Mouse (Mus musculus) spleen, adult 2 months (tissue): ENCODE measurements around the gene Ddc. TPM values are rescaled to one million over a fixed set of nuclear protein-coding genes. Genes with fewer than 3 reads are reported as not detected.

Experiments used
- DNase-seq, 2 experiments: peaks; one replicate each; pipeline versions ENCODE4 v3.0.0 to v3.0.0-alpha.2; 2012 to 2021; ENCODE audit warnings: low spot score in 2 of 2, low read depth in 1 of 2
- H3K27ac ChIP-seq: fragments of 200-500 bp; 2 replicates; pipeline ENCODE4 v1.5.1; 2012; ENCODE audit warnings: low read length, inconsistent platforms; ENCODE audit not compliant: insufficient read depth
- H3K27me3 ChIP-seq: fragments of 200-500 bp; 2 replicates; pipeline ENCODE4 v1.6.1; 2012; ENCODE audit warnings: mild to moderate bottlenecking, moderate library complexity, low read length, inconsistent platforms; ENCODE audit not compliant: control insufficient read depth, insufficient read depth
- H3K36me3 ChIP-seq: fragments of 200-500 bp; 2 replicates; pipeline ENCODE4 v1.6.1; 2012; ENCODE audit warnings: mild to moderate bottlenecking, low read length, inconsistent platforms; ENCODE audit not compliant: control insufficient read depth, insufficient read depth
- H3K4me1 ChIP-seq: fragments of 200-500 bp; 2 replicates; pipeline ENCODE4 v1.6.1; 2011; ENCODE audit warnings: inconsistent platforms; ENCODE audit not compliant: control insufficient read depth, insufficient read depth, insufficient read length
- H3K4me3 ChIP-seq: fragments of 200-500 bp; 2 replicates; pipeline ENCODE4 v1.5.1; 2011; ENCODE audit warnings: mild to moderate bottlenecking, inconsistent platforms; ENCODE audit not compliant: insufficient read depth, insufficient read length; ENCODE audit errors: extremely low read depth
- CTCF ChIP-seq: fragments of 200-500 bp; IDR thresholded peaks from 2 replicates; pipeline ENCODE4 v1.5.1; 2011; ENCODE audit warnings: mild to moderate bottlenecking, inconsistent platforms; ENCODE audit not compliant: insufficient read depth, insufficient read length, insufficient replicate concordance; ENCODE audit errors: extremely low read depth
- POLR2A ChIP-seq: fragments of 200-500 bp; IDR thresholded peaks from 2 replicates; pipeline ENCODE4 v1.6.1; 2011; ENCODE audit warnings: low read depth, low read length, inconsistent platforms
- WGBS: fragments of 180-500 bp; shearing (Covaris S2); methylation state at CpG from one replicate; pipeline ENCODE4 v1.1.7; 2018; 5-methylcytosine and 5-hydroxymethylcytosine counted together
- polyA plus RNA-seq: library from polyadenylated mRNA; depleted of rRNA; stranded (reverse); fragments of >200 nt; gene quantifications from 2 replicates; pipeline ENCODE4 v1.2.3, GENCODE M21; 2012

The Ddc gene
- polyA plus RNA-seq, 1 experiment = 0.35 TPM

GRCm38 (mm10) chr11:11905518-11905917, 7.6 kb upstream of the Ddc start:
- H3K4me3 ChIP-seq = no peak overlapping the region
- no peak overlapping the region for H3K27ac ChIP-seq
- no peaks in the 10 kb centered on the region for H3K4me1 ChIP-seq
- DNase-seq = no peak
- H3K27me3 ChIP-seq = no peaks in the 10 kb centered on the region
- H3K36me3 ChIP-seq = no peaks in the 10 kb centered on the region
- TF ChIP-seq CTCF = no peak
- no peak for TF ChIP-seq POLR2A

GRCm38 (mm10) chr11:11904995-11905394, 7.1 kb upstream of the Ddc start:
- DNase-seq = no peak
- 85% methylated on average over 5 of the region's 5 CpGs for whole genome bisulfite sequencing
- H3K4me1 ChIP-seq = no peaks in the 10 kb centered on the region
- H3K27me3 ChIP-seq = no peaks in the 10 kb centered on the region
- TF ChIP-seq POLR2A (no peak), CTCF (no peak)
- no peaks in the 10 kb centered on the region for H3K36me3 ChIP-seq
- H3K4me3 ChIP-seq = no peak overlapping the region
- H3K27ac ChIP-seq = no peak overlapping the region

GRCm38 (mm10) chr11:11901509-11901908, 3.6 kb upstream of the Ddc start:
- Histone ChIP-seq H3K27me3 (no peaks in the 10 kb centered on the region), H3K4me1 (no peaks in the 10 kb centered on the region), H3K36me3 (no peaks in the 10 kb centered on the region), H3K27ac (no peak overlapping the region), H3K4me3 (no peak overlapping the region)
- DNase-seq = no peak
- WGBS = 76% methylated on average over 5 of the region's 5 CpGs
- TF ChIP-seq CTCF = no peak
- no peak for TF ChIP-seq POLR2A

GRCm38 (mm10) chr11:11898496-11898895, 552 bp upstream of the Ddc start:
- TF ChIP-seq POLR2A (no peak), CTCF (no peak)
- Histone ChIP-seq H3K4me3 (no peak overlapping the region), H3K36me3 (no peaks in the 10 kb centered on the region), H3K27me3 (no peaks in the 10 kb centered on the region), H3K27ac (no peak overlapping the region), H3K4me1 (no peaks in the 10 kb centered on the region)
- WGBS = 90% methylated on average over 3 of the region's 3 CpGs
- no peak for DNase-seq

GRCm38 (mm10) chr11:11895479-11895878, 2.5 kb downstream of the Ddc start:
- Histone ChIP-seq H3K27ac (no peak overlapping the region), H3K36me3 (no peaks in the 10 kb centered on the region), H3K4me3 (no peak overlapping the region), H3K27me3 (no peaks in the 10 kb centered on the region), H3K4me1 (no peaks in the 10 kb centered on the region)
- DNase-seq = no peak
- WGBS = 60% methylated on average over 2 of the region's 2 CpGs
- TF ChIP-seq POLR2A = no peak
- no peak for TF ChIP-seq CTCF

GRCm38 (mm10) chr11:11893769-11894168, 4.2 kb downstream of the Ddc start:
- H3K27ac ChIP-seq = no peak overlapping the region
- TF ChIP-seq POLR2A = no peak
- TF ChIP-seq CTCF = no peak
- 79% methylated on average over 1 of the region's 1 CpGs for WGBS
- no peaks in the 10 kb centered on the region for H3K36me3 ChIP-seq
- no peak overlapping the region for H3K4me3 ChIP-seq
- DNase-seq = no peak
- H3K4me1 ChIP-seq = no peaks in the 10 kb centered on the region
- H3K27me3 ChIP-seq = no peaks in the 10 kb centered on the region

GRCm38 (mm10) chr11:11892993-11893602, 4.8 kb downstream of the Ddc start:
- TF ChIP-seq CTCF = no peak
- TF ChIP-seq POLR2A = no peak
- no peak for DNase-seq
- no peak overlapping the region for H3K4me3 ChIP-seq
- no peaks in the 10 kb centered on the region for H3K36me3 ChIP-seq
- peaks cover 3% of the 10 kb centered on the region; the same call in 1 of the 2 replicates for H3K4me1 ChIP-seq
- H3K27ac ChIP-seq = no peak overlapping the region
- WGBS = 85% methylated on average over 10 of the region's 10 CpGs
- no peaks in the 10 kb centered on the region for H3K27me3 ChIP-seq
